Mouse (Mus musculus) layer of hippocampus, adult 8-10 months (tissue): ENCODE measurements around the gene C4b. TPM values are rescaled to one million over a fixed set of nuclear protein-coding genes. Genes with fewer than 3 reads are reported as not detected.
A peak's percentile ranks its signal among the peaks of the same experiment; 100 is the strongest.
"Not testable (repeated sequence)": the region's sequence is repeated elsewhere in the genome, so short reads cannot be mapped to it uniquely, and the experiment has no call there.

Experiments used
- DNase-seq, 2 experiments: peaks; one replicate each; pipeline ENCODE4 v3.0.0; 2022; ENCODE audit warnings: low spot score in 2 of 2
- microRNA-seq, 2 experiments: library from miRNA; unstranded; fragments of <30 nt; microRNA quantifications; one replicate each; pipeline ENCODE4 v1.2.0; 2022
- total RNA-seq, 4 experiments: library from RNA; stranded (reverse); gene quantifications; 2 replicates each; pipeline ENCODE4 v1.2.4; 2022

Gene C4b
- total RNA-seq, 4 experiments from 2014 or later = 45.7 to 391 (median 199) TPM

- not testable (repeated sequence) for DNase-seq
Measured at GRCm38 (mm10) chr17:34706476-34706875, 37.2 kb downstream of the C4b start.

DNA sequence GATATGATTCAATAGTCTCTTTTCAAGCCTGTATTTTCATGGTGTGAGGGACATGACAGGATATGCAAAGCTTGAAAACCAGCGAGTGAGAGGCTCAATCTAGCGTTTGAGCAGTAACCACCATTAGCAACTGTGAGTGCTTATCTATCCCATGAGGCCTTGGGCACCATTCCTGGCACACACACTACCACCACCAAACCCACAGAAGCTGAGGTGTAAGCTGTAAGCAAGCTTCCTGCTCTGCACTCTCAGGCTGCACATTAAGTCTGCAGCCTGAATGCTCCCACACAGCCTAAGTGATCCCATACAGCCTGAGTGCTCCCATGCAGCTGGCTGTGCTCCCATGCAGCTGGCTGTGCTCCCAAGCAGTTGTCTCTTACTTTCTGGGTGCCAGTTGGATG, 43.0 kb downstream of the C4b start:
- peak in 1 of 2 experiments; percentile 41 for DNase-seq

GRCm38 (mm10) chr17:34699575-34700408, 43.9 kb downstream of the C4b start:
- peak; percentile 84 for DNase-seq

GRCm38 (mm10) chr17:34692906-34693305, 50.8 kb downstream of the C4b start:
- DNase-seq = no peak

GRCm38 (mm10) chr17:34690458-34690857, 53.2 kb downstream of the C4b start:
- DNase-seq = no peak

DNA sequence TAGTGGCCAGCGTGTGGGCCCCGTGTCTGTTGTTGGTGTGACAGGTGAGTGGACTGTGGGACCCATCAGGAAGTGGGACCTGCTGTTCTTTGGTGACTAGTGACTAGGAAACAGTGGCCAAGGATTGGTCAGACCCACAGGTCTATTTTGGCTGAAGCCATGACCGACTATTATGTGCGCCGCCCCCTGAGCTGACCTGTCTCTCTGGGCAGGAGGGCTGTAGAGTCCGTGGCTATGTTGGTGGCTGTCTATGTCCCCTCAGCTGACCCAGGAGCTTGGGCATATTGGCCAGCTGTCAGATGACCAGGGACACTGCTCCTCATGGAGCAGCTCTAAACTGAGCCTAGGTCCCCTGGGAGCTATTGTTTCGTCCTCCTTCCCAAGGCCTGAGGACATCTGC, 54.8 kb downstream of the C4b start:
- DNase-seq = no peak

- no peak for DNase-seq
Measured at GRCm38 (mm10) chr17:34685120-34686110, 58.3 kb downstream of the C4b start.

- no peak for DNase-seq
Measured at GRCm38 (mm10) chr17:34684253-34684893, 59.3 kb downstream of the C4b start.

DNA sequence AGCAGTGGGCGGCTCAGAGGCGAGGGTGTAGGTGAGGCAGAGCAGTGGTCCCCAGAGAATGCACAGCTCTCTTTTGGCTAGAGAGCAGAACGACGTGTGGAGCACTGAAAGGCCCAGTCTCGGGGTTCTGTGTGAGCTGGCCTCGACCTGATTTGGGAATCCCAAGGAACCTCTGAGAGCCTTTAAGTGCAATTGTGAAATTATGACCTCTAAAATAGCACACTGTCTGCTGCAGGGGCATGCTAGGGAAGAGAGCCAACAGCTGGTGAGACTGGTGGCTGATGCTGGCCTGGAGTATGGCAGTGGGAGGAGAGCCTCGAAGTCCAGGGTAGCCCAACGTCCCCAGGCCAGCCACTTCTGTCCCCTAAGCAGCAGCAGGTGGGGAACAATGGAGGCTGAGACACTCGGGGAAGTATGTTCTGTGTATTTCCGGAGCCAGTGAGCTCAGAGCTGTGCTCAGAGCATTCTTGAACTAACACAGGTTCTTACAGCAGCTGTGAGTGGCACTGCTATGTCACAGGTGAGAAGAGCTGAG, 59.9 kb downstream of the C4b start:
- DNase-seq = no peak

DNA sequence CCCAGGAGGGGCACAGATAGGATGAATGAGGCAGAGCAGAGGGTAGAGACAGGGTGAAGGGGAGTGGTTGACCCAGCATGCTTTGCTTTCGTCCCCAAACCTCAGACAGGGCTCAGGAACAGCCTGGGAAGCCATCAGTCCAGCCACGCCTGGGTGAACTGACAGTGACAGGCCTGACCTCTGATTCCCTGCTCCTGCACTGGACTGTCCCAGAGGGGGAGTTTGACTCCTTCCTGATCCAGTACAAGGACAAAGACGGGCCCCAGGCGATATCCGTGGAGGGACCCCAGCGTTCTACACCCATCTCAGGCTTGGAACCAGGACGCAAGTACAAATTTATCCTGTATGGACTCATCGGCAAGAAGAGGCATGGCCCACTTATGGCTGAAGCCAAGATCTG, 60.5 kb downstream of the C4b start:
- no peak for DNase-seq

DNA sequence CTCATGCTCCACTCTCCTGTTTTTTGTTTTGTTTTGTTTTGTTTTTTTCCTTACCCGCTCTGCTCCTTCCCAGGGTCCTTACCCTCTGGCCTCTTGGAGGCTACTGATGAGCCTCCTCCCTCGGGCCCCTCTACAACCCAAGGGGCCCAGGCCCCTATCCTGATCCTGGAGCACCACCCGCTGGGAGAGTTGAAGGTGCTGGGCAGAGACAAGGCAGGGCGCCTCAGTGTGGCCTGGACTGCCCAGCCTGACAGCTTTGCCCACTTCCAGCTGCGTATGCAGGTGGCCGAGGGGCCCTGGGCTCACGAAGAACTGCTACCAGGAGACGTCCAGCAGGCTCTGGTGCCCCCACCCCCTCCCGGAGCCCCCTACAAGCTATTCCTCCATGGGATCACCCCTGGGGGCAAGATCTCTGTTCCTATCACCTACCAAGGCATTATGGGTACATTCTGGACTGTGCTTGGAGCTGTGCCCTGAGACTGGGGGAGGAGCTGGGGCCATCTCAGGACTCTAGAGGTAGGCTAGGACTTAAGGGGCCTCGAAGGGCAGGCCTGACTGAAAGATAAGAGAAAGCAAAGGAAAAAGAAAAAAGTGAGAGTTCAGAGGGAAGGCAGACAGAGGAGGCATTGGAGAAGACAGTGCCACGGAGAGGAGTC, 61.7 kb downstream of the C4b start:
- DNase-seq = no peak

DNA sequence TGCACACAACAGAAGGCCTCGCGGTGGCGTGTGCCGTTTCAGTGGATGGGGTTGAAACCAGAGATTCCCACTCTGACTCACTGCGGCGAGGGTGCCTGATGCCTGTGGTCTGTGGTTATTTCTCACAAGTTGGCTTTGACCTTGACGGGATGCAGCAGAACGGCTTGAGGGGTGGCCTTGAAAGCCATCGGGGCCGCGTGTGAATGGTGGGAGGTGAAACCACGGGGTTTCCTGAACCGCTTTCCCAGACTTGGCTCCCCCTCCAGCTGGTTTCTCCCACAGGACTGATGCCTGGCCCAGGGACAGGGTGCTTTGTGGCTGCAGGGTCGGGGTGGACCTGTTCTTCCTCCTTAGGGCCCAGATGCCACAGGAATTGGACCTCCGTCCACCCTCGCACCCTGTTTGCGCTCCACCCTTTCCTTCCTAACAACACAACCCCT, 62.5 kb downstream of the C4b start:
- DNase-seq = no peak

GRCm38 (mm10) chr17:34680621-34681020, 63.1 kb downstream of the C4b start:
- no peak for DNase-seq

GRCm38 (mm10) chr17:34680191-34680590, 63.5 kb downstream of the C4b start:
- no peak for DNase-seq

Small RNA genes lying within 50 kb of the gene (microRNA-seq; reads per million reads assigned to microRNA genes)
- 0 to 0.32 reads per million in 2 experiments for gene Gm27471

Other genes starting within 250 kb of the C4b start
- not detected for gene Btnl6, start 226.5 kb downstream of the C4b start, total RNA-seq
- gene Notch4, start 179.6 kb downstream of the C4b start, total RNA-seq = 10 to 100 TPM; 10.3 to 13.5 (median 11.3) TPM
- 1 to 10 TPM in 3 of 4 experiments, under 1 TPM in 1; 0.61 to 9.8 (median 5.5) TPM for gene Gpsm3, start 154.1 kb downstream of the C4b start, total RNA-seq
- gene Pbx2, start 152.6 kb downstream of the C4b start, total RNA-seq = 10 to 100 TPM; 54.3 to 76.6 (median 66.8) TPM
- gene Ager, start 146.0 kb downstream of the C4b start, total RNA-seq = 1 to 10 TPM in 1 of 4 experiments, under 1 TPM in 3; 0.51 to 1.5 (median 0.88) TPM
- 10 to 100 TPM; 74.7 to 84.0 (median 76.3) TPM for gene Rnf5, start 140.2 kb downstream of the C4b start, total RNA-seq
- 100 to 1,000 TPM; 138 to 163 (median 151) TPM for gene Agpat1, start 139.6 kb downstream of the C4b start, total RNA-seq
- 1 to 10 TPM; 1.4 to 3.3 (median 2.4) TPM for gene Egfl8, start 127.9 kb downstream of the C4b start, total RNA-seq
- gene Ppt2, start 115.4 kb downstream of the C4b start, total RNA-seq = 10 to 100 TPM; 40.2 to 53.2 (median 46.0) TPM
- gene Prrt1, start 114.3 kb downstream of the C4b start, total RNA-seq = 100 to 1,000 TPM; 211 to 266 (median 228) TPM
- 10 to 100 TPM; 12.5 to 18.5 (median 15.2) TPM for gene Fkbpl, start 99.1 kb downstream of the C4b start, total RNA-seq
- 10 to 100 TPM; 74.1 to 82.9 (median 79.8) TPM for gene Atf6b, start 96.7 kb downstream of the C4b start, total RNA-seq
- gene Tnxb, start 73.3 kb downstream of the C4b start, total RNA-seq = 10 to 100 TPM; 10.6 to 13.3 (median 11.4) TPM
- 1 to 10 TPM; 2.7 to 3.2 (median 3.0) TPM for gene Cyp21a1, start 60.7 kb upstream of the C4b start, total RNA-seq
- gene Stk19, start 93.1 kb upstream of the C4b start, total RNA-seq = 10 to 100 TPM; 52.3 to 70.3 (median 58.1) TPM
- 10 to 100 TPM; 33.0 to 42.4 (median 34.4) TPM for gene Dxo, start 93.1 kb upstream of the C4b start, total RNA-seq
- gene Skiv2l, start 106.3 kb upstream of the C4b start, total RNA-seq = 10 to 100 TPM; 67.1 to 77.5 (median 71.5) TPM
- 10 to 100 TPM; 33.2 to 41.3 (median 40.8) TPM for gene Nelfe, start 106.5 kb upstream of the C4b start, total RNA-seq
- gene Cfb, start 118.6 kb upstream of the C4b start, total RNA-seq = under 1 TPM; 0.17 to 0.31 (median 0.18) TPM
- gene Zbtb12, start 135.6 kb upstream of the C4b start, total RNA-seq = 10 to 100 TPM in 2 of 4 experiments, 1 to 10 TPM in 2; 8.3 to 10.2 (median 9.3) TPM
- not detected for gene Gm20547, start 138.2 kb upstream of the C4b start, total RNA-seq
- gene C2, start 154.4 kb upstream of the C4b start, total RNA-seq = 1 to 10 TPM; 3.1 to 4.4 (median 4.3) TPM
- gene Ehmt2, start 154.6 kb upstream of the C4b start, total RNA-seq = 100 to 1,000 TPM; 186 to 199 (median 189) TPM
- gene Slc44a4, start 170.6 kb upstream of the C4b start, total RNA-seq = under 1 TPM; 0.14 to 0.41 (median 0.34) TPM
- 10 to 100 TPM; 38.3 to 46.8 (median 41.7) TPM for gene Neu1, start 187.4 kb upstream of the C4b start, total RNA-seq
- gene Hspa1b, start 215.4 kb upstream of the C4b start, total RNA-seq = 10 to 100 TPM; 13.2 to 31.7 (median 24.2) TPM
- not detected for gene Gm20481, start 226.0 kb upstream of the C4b start, total RNA-seq
- 10 to 100 TPM; 14.3 to 24.2 (median 19.4) TPM for gene Hspa1a, start 228.3 kb upstream of the C4b start, total RNA-seq
- gene Hspa1l, start 228.8 kb upstream of the C4b start, total RNA-seq = under 1 TPM; 0.23 to 0.45 (median 0.31) TPM
- 10 to 100 TPM; 13.1 to 19.1 (median 16.9) TPM for gene Lsm2, start 238.0 kb upstream of the C4b start, total RNA-seq